Mouse (Mus musculus): Measurements from ENCODE around the gene Batf. TPM values are rescaled to one million over a fixed set of nuclear protein-coding genes. Genes with fewer than 3 reads are reported as not detected.
A peak's percentile ranks its signal among the peaks of the same experiment; 100 is the strongest.

Gene Batf
- polyA plus RNA-seq, 1 experiment from 2014 or later = 3.9 TPM

GRCm38 (mm10) chr12:85736960-85737359 is 50.5 kb downstream of the Batf start:
- no peak for ATAC-seq (ENCODE audit: low FRiP score, low TSS enrichment)
- Histone ChIP-seq H3K4me2 (replicated peaks; ENCODE audit: low read depth, low read length) (no peak overlapping the region), H3K9me3 (ENCODE audit: low read length) (no peaks in the 10 kb centered on the region), H3K4me1 (ENCODE audit: insufficient read depth, low read length) (no peaks in the 10 kb centered on the region), H3K27me3 (ENCODE audit: insufficient read depth, low read length) (no peaks in the 10 kb centered on the region; the same call in 1 of the 2 replicates), H3K36me3 (ENCODE audit: insufficient read depth, low read length) (no peaks in the 10 kb centered on the region), H3K27ac (ENCODE audit: low read length) (no peak overlapping the region), H3K4me3 (ENCODE audit: low read length) (no peak overlapping the region), H3K9ac (replicated peaks; ENCODE audit: low read length) (no peak overlapping the region)
- 88% methylated on average over 3 of the region's 3 CpGs for WGBS

GRCm38 (mm10) chr12:85745827-85746695 is 59.6 kb downstream of the Batf start, which contains the start of gene Flvcr2:
Gene Flvcr2, plus strand, starts transcription at chr12:85746539.
- under 1% methylated on average over 49 of the region's 51 CpGs for WGBS
- H3K4me2 ChIP-seq (replicated peaks; ENCODE audit: low read depth, low read length) = peak within 1 kb of the TSS; percentile 100
- no peaks in the 10 kb centered on the region for H3K9me3 ChIP-seq (ENCODE audit: low read length)
- peak; percentile 92 for ATAC-seq (ENCODE audit: low FRiP score, low TSS enrichment)
- H3K4me3 ChIP-seq (ENCODE audit: low read length) = peak within 1 kb of the TSS; percentile 62
- 0 out of 2 replicates have a peak, but pooled peaks cover 5% of the 10 kb centered on the region for H3K4me1 ChIP-seq (ENCODE audit: insufficient read depth, low read length)
- peak within 1 kb of the TSS; percentile 69 for H3K9ac ChIP-seq (replicated peaks; ENCODE audit: low read length)
- H3K27me3 ChIP-seq (ENCODE audit: insufficient read depth, low read length) = peaks cover 9% of the 10 kb centered on the region
- peak within 1 kb of the TSS; percentile 55; the same call in 1 of the 2 replicates for H3K27ac ChIP-seq (ENCODE audit: low read length)
- no peaks in the 10 kb centered on the region for H3K36me3 ChIP-seq (ENCODE audit: insufficient read depth, low read length)

- no peaks in the 10 kb centered on the region for H3K9me3 ChIP-seq (ENCODE audit: low read length)
- peak overlapping the region; percentile 69 for H3K9ac ChIP-seq (replicated peaks; ENCODE audit: low read length)
- peak overlapping the region; percentile 100 for H3K4me2 ChIP-seq (replicated peaks; ENCODE audit: low read depth, low read length)
- H3K4me3 ChIP-seq (ENCODE audit: low read length) = peak overlapping the region; percentile 62
- H3K36me3 ChIP-seq (ENCODE audit: insufficient read depth, low read length) = no peaks in the 10 kb centered on the region
- H3K27me3 ChIP-seq (ENCODE audit: insufficient read depth, low read length) = peaks cover 9% of the 10 kb centered on the region
- ATAC-seq (ENCODE audit: low FRiP score, low TSS enrichment) = peak; percentile 46; the same call in 1 of the 2 replicates
- no peak overlapping the region for H3K27ac ChIP-seq (ENCODE audit: low read length)
- H3K4me1 ChIP-seq (ENCODE audit: insufficient read depth, low read length) = 0 out of 2 replicates have a peak, but pooled peaks cover 5% of the 10 kb centered on the region
- WGBS = 23% methylated on average over 21 of the region's 21 CpGs
These were observed 60.3 kb downstream of the Batf start for GRCm38 (mm10) chr12:85746696-85747219.

GRCm38 (mm10) chr12:85747343-85747742 is 60.9 kb downstream of the Batf start:
- 86% methylated on average over 10 of the region's 10 CpGs for WGBS
- ATAC-seq (ENCODE audit: low FRiP score, low TSS enrichment) = no peak
- peak overlapping the region; percentile 62 for H3K4me3 ChIP-seq (ENCODE audit: low read length)

GRCm38 (mm10) chr12:85749861-85750260 is 63.4 kb downstream of the Batf start:
- no peaks in the 10 kb centered on the region for H3K36me3 ChIP-seq (ENCODE audit: insufficient read depth, low read length)
- no peak overlapping the region for H3K4me2 ChIP-seq (replicated peaks; ENCODE audit: low read depth, low read length)
- no peak overlapping the region for H3K27ac ChIP-seq (ENCODE audit: low read length)
- ATAC-seq (ENCODE audit: low FRiP score, low TSS enrichment) = no peak
- H3K4me1 ChIP-seq (ENCODE audit: insufficient read depth, low read length) = 0 out of 2 replicates have a peak, but pooled peaks cover 5% of the 10 kb centered on the region
- H3K9ac ChIP-seq (replicated peaks; ENCODE audit: low read length) = no peak overlapping the region
- no peaks in the 10 kb centered on the region for H3K9me3 ChIP-seq (ENCODE audit: low read length)
- no peak overlapping the region for H3K4me3 ChIP-seq (ENCODE audit: low read length)
- H3K27me3 ChIP-seq (ENCODE audit: insufficient read depth, low read length) = peaks cover 9% of the 10 kb centered on the region
- 78% methylated on average over 9 of the region's 9 CpGs for WGBS

More at GRCm38 (mm10) chr12:85747343-85747742, 60.9 kb downstream of the Batf start:
- Histone ChIP-seq H3K9ac (replicated peaks; ENCODE audit: low read length) (no peak overlapping the region), H3K9me3 (ENCODE audit: low read length) (no peaks in the 10 kb centered on the region), H3K4me1 (ENCODE audit: insufficient read depth, low read length) (0 out of 2 replicates have a peak, but pooled peaks cover 5% of the 10 kb centered on the region), H3K4me2 (replicated peaks; ENCODE audit: low read depth, low read length) (peak overlapping the region; percentile 100), H3K27me3 (ENCODE audit: insufficient read depth, low read length) (peaks cover 9% of the 10 kb centered on the region), H3K36me3 (ENCODE audit: insufficient read depth, low read length) (no peaks in the 10 kb centered on the region), H3K27ac (ENCODE audit: low read length) (no peak overlapping the region)

GRCm38 (mm10) chr12:85752116-85752515 is 65.6 kb downstream of the Batf start:
- Histone ChIP-seq H3K36me3 (ENCODE audit: insufficient read depth, low read length) (no peaks in the 10 kb centered on the region), H3K9me3 (ENCODE audit: low read length) (no peaks in the 10 kb centered on the region), H3K4me1 (ENCODE audit: insufficient read depth, low read length) (0 out of 2 replicates have a peak, but pooled peaks cover 4% of the 10 kb centered on the region), H3K4me3 (ENCODE audit: low read length) (no peak overlapping the region), H3K9ac (replicated peaks; ENCODE audit: low read length) (no peak overlapping the region), H3K27me3 (ENCODE audit: insufficient read depth, low read length) (peaks cover 6% of the 10 kb centered on the region), H3K4me2 (replicated peaks; ENCODE audit: low read depth, low read length) (no peak overlapping the region), H3K27ac (ENCODE audit: low read length) (no peak overlapping the region)
- no peak for ATAC-seq (ENCODE audit: low FRiP score, low TSS enrichment)
- WGBS = 79% methylated on average over 6 of the region's 6 CpGs

- Histone ChIP-seq H3K27ac (ENCODE audit: low read length) (no peak overlapping the region), H3K4me1 (ENCODE audit: insufficient read depth, low read length) (0 out of 2 replicates have a peak, but pooled peaks cover 4% of the 10 kb centered on the region), H3K9ac (replicated peaks; ENCODE audit: low read length) (no peak overlapping the region), H3K4me2 (replicated peaks; ENCODE audit: low read depth, low read length) (no peak overlapping the region), H3K9me3 (ENCODE audit: low read length) (no peaks in the 10 kb centered on the region), H3K4me3 (ENCODE audit: low read length) (no peak overlapping the region), H3K27me3 (ENCODE audit: insufficient read depth, low read length) (no peaks in the 10 kb centered on the region), H3K36me3 (ENCODE audit: insufficient read depth, low read length) (no peaks in the 10 kb centered on the region)
- ATAC-seq (ENCODE audit: low FRiP score, low TSS enrichment) = no peak
- WGBS = 62% methylated on average over 2 of the region's 2 CpGs
These were observed 66.8 kb downstream of the Batf start for GRCm38 (mm10) chr12:85753223-85753622.

- Histone ChIP-seq H3K36me3 (ENCODE audit: insufficient read depth, low read length) (no peaks in the 10 kb centered on the region), H3K4me3 (ENCODE audit: low read length) (no peak overlapping the region), H3K27ac (ENCODE audit: low read length) (no peak overlapping the region), H3K27me3 (ENCODE audit: insufficient read depth, low read length) (no peaks in the 10 kb centered on the region), H3K4me1 (ENCODE audit: insufficient read depth, low read length) (0 out of 2 replicates have a peak, but pooled peaks cover 4% of the 10 kb centered on the region), H3K9ac (replicated peaks; ENCODE audit: low read length) (no peak overlapping the region), H3K9me3 (ENCODE audit: low read length) (no peaks in the 10 kb centered on the region), H3K4me2 (replicated peaks; ENCODE audit: low read depth, low read length) (no peak overlapping the region)
- ATAC-seq (ENCODE audit: low FRiP score, low TSS enrichment) = no peak
- 36% methylated on average over 5 of the region's 5 CpGs for WGBS
These were observed 68.3 kb downstream of the Batf start for GRCm38 (mm10) chr12:85754611-85755265.

- Histone ChIP-seq H3K9me3 (ENCODE audit: low read length) (no peaks in the 10 kb centered on the region), H3K4me1 (ENCODE audit: insufficient read depth, low read length) (0 out of 2 replicates have a peak, but pooled peaks cover 4% of the 10 kb centered on the region), H3K36me3 (ENCODE audit: insufficient read depth, low read length) (no peaks in the 10 kb centered on the region), H3K9ac (replicated peaks; ENCODE audit: low read length) (no peak overlapping the region), H3K27me3 (ENCODE audit: insufficient read depth, low read length) (no peaks in the 10 kb centered on the region), H3K4me3 (ENCODE audit: low read length) (no peak overlapping the region), H3K4me2 (replicated peaks; ENCODE audit: low read depth, low read length) (no peak overlapping the region), H3K27ac (ENCODE audit: low read length) (no peak overlapping the region)
- peak; percentile 95 for ATAC-seq (ENCODE audit: low FRiP score, low TSS enrichment)
- WGBS = 44% methylated on average over 3 of the region's 3 CpGs
These were observed 70.0 kb downstream of the Batf start for GRCm38 (mm10) chr12:85756455-85756854.
